In genomic region chr11:69784793-69785272, GRCm38 (mm10) we compare ENCODE assay signal across 8 mouse cellular contexts. TPM values are rescaled to one million over a fixed set of nuclear protein-coding genes. Genes with fewer than 3 reads are reported as not detected.
DNase-seq lines count a peak whose midpoint lies in the region; ATAC-seq and TF ChIP-seq lines count a peak whose summit lies in the region.

No protein-coding gene starts in this region.

- ATAC-seq in heart, embryonic 16.5 days (replicated peaks; ENCODE audit: extremely low read depth, insufficient read depth, low FRiP score): peak; percentile 34; the same call in 1 of the 2 replicates
- 0 out of 2 replicates have a peak, but pooled peaks have one; percentile 63 for ATAC-seq in limb, embryonic 15.5 days (ENCODE audit: insufficient number of reproducible peaks, low FRiP score, low TSS enrichment, low read depth)
- ATAC-seq in stomach, embryonic 14.5 days (ENCODE audit: insufficient number of reproducible peaks, insufficient read depth, low FRiP score, low read depth): peak; percentile 72; the same call in 1 of the 2 replicates

- peak; percentile 83 for DNase-seq in A20 (ENCODE audit: low read depth, low spot score)
- peak; percentile 49 to 67 for DNase-seq in adrenal gland, postnatal 36 days
- DNase-seq in left cerebral cortex, adult 18-20 months (ENCODE audit: low spot score in 2 of 2): no peak
- no peak for DNase-seq in B cell, adult 2 months
- DNase-seq in left cerebral cortex, adult 2 months (ENCODE audit: extremely low spot score in 1 of 2, low spot score in 2 of 2): no peak

- no peaks in the 10 kb centered on the region for H3K27me3 ChIP-seq in heart, embryonic 16.5 days (ENCODE audit: control insufficient read depth, insufficient read depth, low read length)
- no peaks in the 10 kb centered on the region for H3K27me3 ChIP-seq in limb, embryonic 15.5 days
- H3K27me3 ChIP-seq in stomach, embryonic 14.5 days (ENCODE audit: control insufficient read depth, insufficient read depth, low read length): no peaks in the 10 kb centered on the region

- no peaks in the 10 kb centered on the region for H3K9me3 ChIP-seq in heart, embryonic 16.5 days (replicated peaks; ENCODE audit: control insufficient read depth, low read length)
- no peaks in the 10 kb centered on the region for H3K9me3 ChIP-seq in limb, embryonic 15.5 days
- no peaks in the 10 kb centered on the region for H3K9me3 ChIP-seq in stomach, embryonic 14.5 days (ENCODE audit: control insufficient read depth, low read depth, low read length)

- no peak for TF ChIP-seq CTCF in left cerebral cortex, adult 2 months (IDR thresholded peaks at IDR 0.05)

- 27% methylated on average over 15 of the region's 15 CpGs for WGBS in heart, embryonic 16.5 days
- WGBS in limb, embryonic 15.5 days: 35% methylated on average over 15 of the region's 15 CpGs
- WGBS in stomach, embryonic 14.5 days: 27% methylated on average over 15 of the region's 15 CpGs

- peaks cover 8% of the 10 kb centered on the region for H3K4me1 ChIP-seq in heart, embryonic 16.5 days (ENCODE audit: control insufficient read depth, insufficient read depth, low read length)
- H3K4me1 ChIP-seq in limb, embryonic 15.5 days: peaks cover 8% of the 10 kb centered on the region; the same call in 1 of the 2 replicates
- H3K4me1 ChIP-seq in stomach, embryonic 14.5 days (ENCODE audit: control insufficient read depth, insufficient read depth, low read length): peaks cover 3% of the 10 kb centered on the region; the same call in 1 of the 2 replicates

- H3K4me3 ChIP-seq in heart, embryonic 16.5 days (ENCODE audit: low read length): peak overlapping the region; percentile 40
- peak overlapping the region; percentile 18 for H3K4me3 ChIP-seq in limb, embryonic 15.5 days
- 0 out of 2 replicates have a peak overlapping the region, but pooled peaks have one; percentile 11 for H3K4me3 ChIP-seq in stomach, embryonic 14.5 days (ENCODE audit: low read depth, low read length)
- no peak overlapping the region; the same call in 1 of the 2 replicates for H3K4me3 ChIP-seq in left cerebral cortex, adult 2 months

- H3K36me3 ChIP-seq in heart, embryonic 16.5 days (ENCODE audit: control insufficient read depth, insufficient read depth): no peaks in the 10 kb centered on the region
- H3K36me3 ChIP-seq in limb, embryonic 15.5 days: no peaks in the 10 kb centered on the region
- no peaks in the 10 kb centered on the region for H3K36me3 ChIP-seq in stomach, embryonic 14.5 days (ENCODE audit: control insufficient read depth, insufficient read depth, low read length)

- intact Hi-C loops in left cerebral cortex, adult 2 months (cut with DNase I): no loop called here

- peak overlapping the region; percentile 60 for H3K4me2 ChIP-seq in heart, embryonic 16.5 days (ENCODE audit: low read depth, low read length)
- H3K4me2 ChIP-seq in limb, embryonic 15.5 days: peak overlapping the region; percentile 31
- peak overlapping the region; percentile 37 for H3K4me2 ChIP-seq in stomach, embryonic 14.5 days (replicated peaks; ENCODE audit: low read depth, low read length)

- H3K27ac ChIP-seq in heart, embryonic 16.5 days (ENCODE audit: low read length): no peak overlapping the region; the same call in 1 of the 2 replicates
- no peak overlapping the region for H3K27ac ChIP-seq in limb, embryonic 15.5 days
- no peak overlapping the region for H3K27ac ChIP-seq in stomach, embryonic 14.5 days (ENCODE audit: low read length)
- no peak overlapping the region for H3K27ac ChIP-seq in left cerebral cortex, adult 2 months

- peak overlapping the region; percentile 48 for H3K9ac ChIP-seq in heart, embryonic 16.5 days (ENCODE audit: low read length)
- no peak overlapping the region for H3K9ac ChIP-seq in limb, embryonic 15.5 days
- H3K9ac ChIP-seq in stomach, embryonic 14.5 days (replicated peaks; ENCODE audit: low read depth, low read length): no peak overlapping the region

RNA-seq across cellular contexts. Expression of gene Chrnb1, which starts 10.9 kb away (rescaled TPM):
- total RNA-seq in adrenal gland, postnatal 36 days (2021): 1 to 10 TPM; 1.1 to 1.8 TPM
- polyA plus RNA-seq in heart, embryonic 16.5 days (2015; fragmentation: Nextera tagmentation; extraction: Ambion mirVana): 5.8 and 6.0 TPM in 2 replicates
- polyA plus RNA-seq in limb, embryonic 15.5 days (2015; fragmentation: Nextera tagmentation; extraction: Ambion mirVana): 18.6 and 30.0 TPM in 2 replicates
- polyA plus RNA-seq in stomach, embryonic 14.5 days (2014; fragmentation: Nextera tagmentation; extraction: Ambion mirVana): 6.7 and 7.5 TPM in 2 replicates
- 1 to 10 TPM; 1.2 TPM for total RNA-seq in left cerebral cortex, adult 18-20 months (2021)
- total RNA-seq in left cerebral cortex, adult 2 months (2021): 1 to 10 TPM; 1.0 to 1.4 TPM

RNA-seq across cellular contexts. Expression of gene Fgf11, which starts 16.8 kb away (rescaled TPM):
- 1 to 10 TPM; 3.9 to 8.6 TPM for total RNA-seq in adrenal gland, postnatal 36 days (2021)
- 2.2 and 3.0 TPM in 2 replicates for polyA plus RNA-seq in heart, embryonic 16.5 days (2015; fragmentation: Nextera tagmentation; extraction: Ambion mirVana)
- polyA plus RNA-seq in limb, embryonic 15.5 days (2015; fragmentation: Nextera tagmentation; extraction: Ambion mirVana): 3.4 and 3.9 TPM in 2 replicates
- 2.1 and 3.6 TPM in 2 replicates for polyA plus RNA-seq in stomach, embryonic 14.5 days (2014; fragmentation: Nextera tagmentation; extraction: Ambion mirVana)
- 10 to 100 TPM; 17.1 to 18.5 TPM for total RNA-seq in left cerebral cortex, adult 18-20 months (2021)
- total RNA-seq in left cerebral cortex, adult 2 months (2021): 10 to 100 TPM; 15.9 to 19.8 TPM

RNA-seq across cellular contexts. Expression of gene Zbtb4, which starts 19.1 kb away (rescaled TPM):
- 10 to 100 TPM; 57.7 to 63.8 TPM for total RNA-seq in adrenal gland, postnatal 36 days (2021)
- 3.6 TPM in 2 replicates for polyA plus RNA-seq in heart, embryonic 16.5 days (2015; fragmentation: Nextera tagmentation; extraction: Ambion mirVana)
- polyA plus RNA-seq in limb, embryonic 15.5 days (2015; fragmentation: Nextera tagmentation; extraction: Ambion mirVana): 5.1 and 5.4 TPM in 2 replicates
- polyA plus RNA-seq in stomach, embryonic 14.5 days (2014; fragmentation: Nextera tagmentation; extraction: Ambion mirVana): 3.9 and 4.0 TPM in 2 replicates
- total RNA-seq in left cerebral cortex, adult 18-20 months (2021): 100 to 1,000 TPM; 146 to 156 TPM
- 100 to 1,000 TPM; 134 to 167 TPM for total RNA-seq in left cerebral cortex, adult 2 months (2021)

RNA-seq across cellular contexts. Expression of gene Tmem102, which starts 20.6 kb away (rescaled TPM):
- under 1 TPM; 0.17 to 0.26 TPM for total RNA-seq in adrenal gland, postnatal 36 days (2021)
- 3.1 TPM in 2 replicates for polyA plus RNA-seq in heart, embryonic 16.5 days (2015; fragmentation: Nextera tagmentation; extraction: Ambion mirVana)
- 8.1 and 8.9 TPM in 2 replicates for polyA plus RNA-seq in limb, embryonic 15.5 days (2015; fragmentation: Nextera tagmentation; extraction: Ambion mirVana)
- polyA plus RNA-seq in stomach, embryonic 14.5 days (2014; fragmentation: Nextera tagmentation; extraction: Ambion mirVana): 12.2 and 15.0 TPM in 2 replicates
- under 1 TPM in 1 of 2 experiments, not detected in 1; 0.26 TPM for total RNA-seq in left cerebral cortex, adult 18-20 months (2021)
- under 1 TPM in 1 of 2 experiments, not detected in 1; 0.23 TPM for total RNA-seq in left cerebral cortex, adult 2 months (2021)

RNA-seq across cellular contexts. Expression of gene Slc35g3, which starts 23.1 kb away (rescaled TPM):
- not detected for total RNA-seq in adrenal gland, postnatal 36 days (2021)
- 0.16 and 0.18 TPM in 2 replicates for polyA plus RNA-seq in heart, embryonic 16.5 days (2015; fragmentation: Nextera tagmentation; extraction: Ambion mirVana)
- 0.09 and 0.15 TPM in 2 replicates for polyA plus RNA-seq in limb, embryonic 15.5 days (2015; fragmentation: Nextera tagmentation; extraction: Ambion mirVana)
- not detected in 2 replicates for polyA plus RNA-seq in stomach, embryonic 14.5 days (2014; fragmentation: Nextera tagmentation; extraction: Ambion mirVana)
- not detected for total RNA-seq in left cerebral cortex, adult 18-20 months (2021)
- not detected for total RNA-seq in left cerebral cortex, adult 2 months (2021)

Comparison
In these comparisons a context has a peak if more than half of its experiments do, and no peak if none do; other contexts are left out.
1. DNase-seq: peak in A20 (single experiment) and adrenal gland, postnatal 36 days (2 of 2); none in left cerebral cortex, adult 18-20 months (0 of 2), B cell, adult 2 months (0 of 2) and left cerebral cortex, adult 2 months (0 of 2).
2. Peak in every context shown above with its lines, with median percentiles within 50 percentile points of each other: ATAC-seq and H3K4me2 ChIP-seq.